Mouse (Mus musculus) erythroblast, adult 5-6 weeks (primary cell): ENCODE data around the gene Cysrt1. TPM values are rescaled to one million over a fixed set of nuclear protein-coding genes. Genes with fewer than 3 reads are reported as not detected.

Experiments
- total RNA-seq, 2 experiments: library from RNA; stranded (forward) in 1 of 2; stranded (reverse) in 1 of 2; fragments of 150-400 nt in 1 of 2; fragments of 200-764, 138-1000 nt in 1 of 2; gene quantifications; 2 replicates each; pipeline versions ENCODE4 v1.2.3 to v1.2.4; 2015 to 2017; ENCODE audit warnings: low replicate concordance in 2 of 2

The Cysrt1 gene
- total RNA-seq, 2 experiments from 2014 or later, result not detected

Other genes starting within 250 kb of the Cysrt1 start
Only the 30 nearest of the 31 such genes appear.
- 1.7 and 2.1 TPM in 2 replicates for gene Nsmf, start 188.1 kb downstream of the Cysrt1 start, total RNA-seq (2015; ENCODE audit: low replicate concordance)
- 0.60 and 1.5 TPM in 2 replicates for gene Nsmf, start 188.1 kb downstream of the Cysrt1 start, total RNA-seq (2017; ENCODE audit: low replicate concordance)
- not detected in 2 replicates for gene Entpd8, start 162.1 kb downstream of the Cysrt1 start, total RNA-seq (2015; ENCODE audit: low replicate concordance)
- gene Entpd8, start 162.1 kb downstream of the Cysrt1 start, total RNA-seq (2017; ENCODE audit: low replicate concordance), result not detected in 2 replicates
- not detected in 2 replicates for gene Noxa1, start 147.3 kb downstream of the Cysrt1 start, total RNA-seq (2015; ENCODE audit: low replicate concordance)
- not detected in 2 replicates for gene Noxa1, start 147.3 kb downstream of the Cysrt1 start, total RNA-seq (2017; ENCODE audit: low replicate concordance)
- gene Nrarp, start 61.7 kb downstream of the Cysrt1 start, total RNA-seq (2015; ENCODE audit: low replicate concordance), result not detected in 2 replicates
- gene Nrarp, start 61.7 kb downstream of the Cysrt1 start, total RNA-seq (2017; ENCODE audit: low replicate concordance), result 0.51 TPM in 1 of 2 replicates, not detected in the other
- gene Tor4a, start 45.6 kb downstream of the Cysrt1 start, total RNA-seq (2015; ENCODE audit: low replicate concordance), result 3.1 and 5.0 TPM in 2 replicates
- gene Tor4a, start 45.6 kb downstream of the Cysrt1 start, total RNA-seq (2017; ENCODE audit: low replicate concordance), result 6.7 and 7.4 TPM in 2 replicates
- gene Nelfb, start 31.0 kb downstream of the Cysrt1 start, total RNA-seq (2015; ENCODE audit: low replicate concordance), result 0.77 and 6.1 TPM in 2 replicates
- gene Nelfb, start 31.0 kb downstream of the Cysrt1 start, total RNA-seq (2017; ENCODE audit: low replicate concordance), result 19.5 and 25.7 TPM in 2 replicates
- not detected in 2 replicates for gene Stpg3, start 27.8 kb downstream of the Cysrt1 start, total RNA-seq (2015; ENCODE audit: low replicate concordance)
- 0.34 TPM in 1 of 2 replicates, not detected in the other for gene Stpg3, start 27.8 kb downstream of the Cysrt1 start, total RNA-seq (2017; ENCODE audit: low replicate concordance)
- gene Fam166a, start 23.7 kb downstream of the Cysrt1 start, total RNA-seq (2015; ENCODE audit: low replicate concordance), result not detected in 2 replicates
- gene Fam166a, start 23.7 kb downstream of the Cysrt1 start, total RNA-seq (2017; ENCODE audit: low replicate concordance), result not detected in 2 replicates
- gene Tubb4b, start 17.8 kb downstream of the Cysrt1 start, total RNA-seq (2015; ENCODE audit: low replicate concordance), result 161 and 203 TPM in 2 replicates
- gene Tubb4b, start 17.8 kb downstream of the Cysrt1 start, total RNA-seq (2017; ENCODE audit: low replicate concordance), result 205 and 234 TPM in 2 replicates
- not detected in 2 replicates for gene Slc34a3, start 8.1 kb downstream of the Cysrt1 start, total RNA-seq (2015; ENCODE audit: low replicate concordance)
- gene Slc34a3, start 8.1 kb downstream of the Cysrt1 start, total RNA-seq (2017; ENCODE audit: low replicate concordance), result not detected in 2 replicates
- not detected in 2 replicates for gene Rnf224, start 5.7 kb downstream of the Cysrt1 start, total RNA-seq (2015; ENCODE audit: low replicate concordance)
- gene Rnf224, start 5.7 kb downstream of the Cysrt1 start, total RNA-seq (2017; ENCODE audit: low replicate concordance), result not detected in 2 replicates
- not detected in 2 replicates for gene Rnf208, start 197 bp downstream of the Cysrt1 start, total RNA-seq (2015; ENCODE audit: low replicate concordance)
- not detected in 2 replicates for gene Rnf208, start 197 bp downstream of the Cysrt1 start, total RNA-seq (2017; ENCODE audit: low replicate concordance)
- 2.1 and 3.3 TPM in 2 replicates for gene AL732309.1, start 4.4 kb upstream of the Cysrt1 start, total RNA-seq (2015; ENCODE audit: low replicate concordance)
- 1.6 TPM in 1 of 2 replicates, not detected in the other for gene AL732309.1, start 4.4 kb upstream of the Cysrt1 start, total RNA-seq (2017; ENCODE audit: low replicate concordance)
- 2.5 and 8.8 TPM in 2 replicates for gene Tmem203, start 13.0 kb upstream of the Cysrt1 start, total RNA-seq (2015; ENCODE audit: low replicate concordance)
- 2.2 and 3.7 TPM in 2 replicates for gene Tmem203, start 13.0 kb upstream of the Cysrt1 start, total RNA-seq (2017; ENCODE audit: low replicate concordance)
- 1.5 and 4.0 TPM in 2 replicates for gene Tprn, start 20.2 kb upstream of the Cysrt1 start, total RNA-seq (2015; ENCODE audit: low replicate concordance)
- gene Tprn, start 20.2 kb upstream of the Cysrt1 start, total RNA-seq (2017; ENCODE audit: low replicate concordance), result 0.26 and 2.6 TPM in 2 replicates
- gene Ssna1, start 30.0 kb upstream of the Cysrt1 start, total RNA-seq (2015; ENCODE audit: low replicate concordance), result 36.5 and 67.5 TPM in 2 replicates
- 9.9 and 24.8 TPM in 2 replicates for gene Ssna1, start 30.0 kb upstream of the Cysrt1 start, total RNA-seq (2017; ENCODE audit: low replicate concordance)
- gene Anapc2, start 30.0 kb upstream of the Cysrt1 start, total RNA-seq (2015; ENCODE audit: low replicate concordance), result 8.4 and 12.9 TPM in 2 replicates
- gene Anapc2, start 30.0 kb upstream of the Cysrt1 start, total RNA-seq (2017; ENCODE audit: low replicate concordance), result 9.2 and 18.7 TPM in 2 replicates
- not detected in 2 replicates for gene Tmem210, start 45.7 kb upstream of the Cysrt1 start, total RNA-seq (2015; ENCODE audit: low replicate concordance)
- not detected in 2 replicates for gene Tmem210, start 45.7 kb upstream of the Cysrt1 start, total RNA-seq (2017; ENCODE audit: low replicate concordance)
- gene Lrrc26, start 47.5 kb upstream of the Cysrt1 start, total RNA-seq (2015; ENCODE audit: low replicate concordance), result not detected in 2 replicates
- gene Lrrc26, start 47.5 kb upstream of the Cysrt1 start, total RNA-seq (2017; ENCODE audit: low replicate concordance), result not detected in 2 replicates
- not detected in 2 replicates for gene Grin1, start 76.7 kb upstream of the Cysrt1 start, total RNA-seq (2015; ENCODE audit: low replicate concordance)
- not detected in 2 replicates for gene Grin1, start 76.7 kb upstream of the Cysrt1 start, total RNA-seq (2017; ENCODE audit: low replicate concordance)
- 4.6 and 11.1 TPM in 2 replicates for gene Man1b1, start 89.9 kb upstream of the Cysrt1 start, total RNA-seq (2015; ENCODE audit: low replicate concordance)
- 13.2 and 28.3 TPM in 2 replicates for gene Man1b1, start 89.9 kb upstream of the Cysrt1 start, total RNA-seq (2017; ENCODE audit: low replicate concordance)
- 13.3 TPM in 1 of 2 replicates, not detected in the other for gene Dpp7, start 113.9 kb upstream of the Cysrt1 start, total RNA-seq (2015; ENCODE audit: low replicate concordance)
- 2.6 TPM in 1 of 2 replicates, not detected in the other for gene Dpp7, start 113.9 kb upstream of the Cysrt1 start, total RNA-seq (2017; ENCODE audit: low replicate concordance)
- 7.7 and 13.3 TPM in 2 replicates for gene Uap1l1, start 123.2 kb upstream of the Cysrt1 start, total RNA-seq (2015; ENCODE audit: low replicate concordance)
- 0.51 and 3.9 TPM in 2 replicates for gene Uap1l1, start 123.2 kb upstream of the Cysrt1 start, total RNA-seq (2017; ENCODE audit: low replicate concordance)
- 3.3 and 8.8 TPM in 2 replicates for gene Sapcd2, start 129.9 kb upstream of the Cysrt1 start, total RNA-seq (2015; ENCODE audit: low replicate concordance)
- gene Sapcd2, start 129.9 kb upstream of the Cysrt1 start, total RNA-seq (2017; ENCODE audit: low replicate concordance), result 0.98 and 8.0 TPM in 2 replicates
- gene Entpd2, start 153.4 kb upstream of the Cysrt1 start, total RNA-seq (2015; ENCODE audit: low replicate concordance), result not detected in 2 replicates
- gene Entpd2, start 153.4 kb upstream of the Cysrt1 start, total RNA-seq (2017; ENCODE audit: low replicate concordance), result not detected in 2 replicates
- not detected in 2 replicates for gene Npdc1, start 156.9 kb upstream of the Cysrt1 start, total RNA-seq (2015; ENCODE audit: low replicate concordance)
- gene Npdc1, start 156.9 kb upstream of the Cysrt1 start, total RNA-seq (2017; ENCODE audit: low replicate concordance), result not detected in 2 replicates
- gene Fut7, start 180.8 kb upstream of the Cysrt1 start, total RNA-seq (2015; ENCODE audit: low replicate concordance), result 2.7 and 4.0 TPM in 2 replicates
- gene Fut7, start 180.8 kb upstream of the Cysrt1 start, total RNA-seq (2017; ENCODE audit: low replicate concordance), result 4.4 and 4.5 TPM in 2 replicates
- 7.7 and 16.7 TPM in 2 replicates for gene Abca2, start 186.3 kb upstream of the Cysrt1 start, total RNA-seq (2015; ENCODE audit: low replicate concordance)
- gene Abca2, start 186.3 kb upstream of the Cysrt1 start, total RNA-seq (2017; ENCODE audit: low replicate concordance), result 4.5 and 7.3 TPM in 2 replicates
- not detected in 2 replicates for gene Clic3, start 214.4 kb upstream of the Cysrt1 start, total RNA-seq (2015; ENCODE audit: low replicate concordance)
- not detected in 2 replicates for gene Clic3, start 214.4 kb upstream of the Cysrt1 start, total RNA-seq (2017; ENCODE audit: low replicate concordance)
- 18.2 and 33.8 TPM in 2 replicates for gene Paxx, start 218.6 kb upstream of the Cysrt1 start, total RNA-seq (2015; ENCODE audit: low replicate concordance)
- 8.4 and 10.6 TPM in 2 replicates for gene Paxx, start 218.6 kb upstream of the Cysrt1 start, total RNA-seq (2017; ENCODE audit: low replicate concordance)